Mouse (Mus musculus): Measurements from ENCODE around the gene Col26a1. TPM values are rescaled to one million over a fixed set of nuclear protein-coding genes. Genes with fewer than 3 reads are reported as not detected.

Col26a1 gene
- polyA plus RNA-seq, 1 experiment from 2014 or later: 13.4 TPM

GRCm38 (mm10) chr5:136802732-136803131 is 80.3 kb downstream of the Col26a1 start:
- 0 out of 2 replicates have a peak overlapping the region, but pooled peaks have one; percentile 6 for H3K4me3 ChIP-seq (replicated peaks; ENCODE audit: low read length)
- ATAC-seq (ENCODE audit: insufficient read depth, low FRiP score): no peak
- no peaks in the 10 kb centered on the region for H3K36me3 ChIP-seq (ENCODE audit: control insufficient read depth, insufficient read depth, low read length)
- 6% methylated on average over 17 of the region's 17 CpGs for WGBS
- H3K4me2 ChIP-seq (ENCODE audit: low read depth, low read length): peak overlapping the region; percentile 46
- H3K9me3 ChIP-seq (replicated peaks; ENCODE audit: control insufficient read depth, low read length): no peaks in the 10 kb centered on the region
- peak overlapping the region; percentile 43 for H3K9ac ChIP-seq (ENCODE audit: low read length)
- no peaks in the 10 kb centered on the region for H3K27me3 ChIP-seq (ENCODE audit: control insufficient read depth, insufficient read depth, low read length)
- 0 out of 2 replicates have a peak overlapping the region, but pooled peaks have one; percentile 31 for H3K27ac ChIP-seq (ENCODE audit: low read length)
- H3K4me1 ChIP-seq (ENCODE audit: control insufficient read depth, insufficient read depth, low read length): peaks cover 29% of the 10 kb centered on the region

- Histone ChIP-seq H3K4me1 (ENCODE audit: control insufficient read depth, insufficient read depth, low read length) (no peaks in the 10 kb centered on the region), H3K27ac (ENCODE audit: low read length) (no peak overlapping the region), H3K4me2 (ENCODE audit: low read depth, low read length) (no peak overlapping the region), H3K36me3 (ENCODE audit: control insufficient read depth, insufficient read depth, low read length) (no peaks in the 10 kb centered on the region), H3K9me3 (replicated peaks; ENCODE audit: control insufficient read depth, low read length) (no peaks in the 10 kb centered on the region), H3K27me3 (ENCODE audit: control insufficient read depth, insufficient read depth, low read length) (no peaks in the 10 kb centered on the region), H3K4me3 (replicated peaks; ENCODE audit: low read length) (no peak overlapping the region), H3K9ac (ENCODE audit: low read length) (no peak overlapping the region)
- WGBS: 16% methylated on average over 2 of the region's 2 CpGs
- no peak for ATAC-seq (ENCODE audit: insufficient read depth, low FRiP score)
Observed at GRCm38 (mm10) chr5:136796917-136797316, 86.1 kb downstream of the Col26a1 start.

DNA sequence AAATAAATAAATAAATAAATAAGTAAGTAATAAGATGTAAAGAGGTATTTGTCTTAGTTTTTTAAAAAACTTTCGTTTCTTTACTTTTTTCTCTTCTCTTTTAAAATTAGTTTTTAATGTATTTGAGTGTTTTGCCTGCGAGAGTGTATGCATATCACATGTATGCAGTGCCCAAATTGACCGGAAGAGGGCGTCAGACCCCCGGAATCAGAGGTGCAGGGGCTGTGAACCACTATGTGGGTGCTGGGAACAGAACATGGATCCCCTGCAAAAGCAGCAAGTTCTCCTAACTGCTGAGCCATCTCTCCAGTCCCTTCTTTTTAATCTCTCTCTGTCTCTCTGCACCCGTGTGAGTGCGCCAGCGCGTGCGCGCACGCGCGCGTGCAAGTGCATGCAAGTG is 89.2 kb downstream of the Col26a1 start:
- Histone ChIP-seq H3K9me3 (replicated peaks; ENCODE audit: control insufficient read depth, low read length) (no peaks in the 10 kb centered on the region), H3K27me3 (ENCODE audit: control insufficient read depth, insufficient read depth, low read length) (no peaks in the 10 kb centered on the region), H3K4me3 (replicated peaks; ENCODE audit: low read length) (no peak overlapping the region), H3K4me1 (ENCODE audit: control insufficient read depth, insufficient read depth, low read length) (no peaks in the 10 kb centered on the region), H3K27ac (ENCODE audit: low read length) (no peak overlapping the region), H3K9ac (ENCODE audit: low read length) (no peak overlapping the region), H3K36me3 (ENCODE audit: control insufficient read depth, insufficient read depth, low read length) (no peaks in the 10 kb centered on the region), H3K4me2 (ENCODE audit: low read depth, low read length) (no peak overlapping the region)
- ATAC-seq (ENCODE audit: insufficient read depth, low FRiP score): no peak
- WGBS: 87% methylated on average over 15 of the region's 15 CpGs

DNA sequence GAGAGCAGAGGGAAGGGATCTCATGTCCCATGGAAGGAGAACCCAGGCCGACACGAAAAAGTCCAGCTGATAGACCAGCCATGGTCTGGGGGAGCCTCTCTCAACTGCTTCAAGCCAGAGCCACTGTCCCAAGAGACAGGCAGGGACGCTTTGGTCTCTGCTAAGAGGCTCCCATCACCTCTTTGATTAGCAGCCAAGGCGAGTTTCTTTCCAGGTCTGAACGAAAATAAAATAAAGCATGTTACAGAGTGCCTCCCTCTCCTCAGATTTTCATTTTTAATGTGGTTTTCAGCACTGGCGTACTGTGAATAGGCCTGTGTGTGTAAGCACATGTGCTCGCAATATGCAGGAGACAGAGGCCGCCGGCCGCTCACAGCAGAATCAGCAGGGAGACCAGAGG is 90.5 kb downstream of the Col26a1 start:
- WGBS: 77% methylated on average over 10 of the region's 10 CpGs

DNA sequence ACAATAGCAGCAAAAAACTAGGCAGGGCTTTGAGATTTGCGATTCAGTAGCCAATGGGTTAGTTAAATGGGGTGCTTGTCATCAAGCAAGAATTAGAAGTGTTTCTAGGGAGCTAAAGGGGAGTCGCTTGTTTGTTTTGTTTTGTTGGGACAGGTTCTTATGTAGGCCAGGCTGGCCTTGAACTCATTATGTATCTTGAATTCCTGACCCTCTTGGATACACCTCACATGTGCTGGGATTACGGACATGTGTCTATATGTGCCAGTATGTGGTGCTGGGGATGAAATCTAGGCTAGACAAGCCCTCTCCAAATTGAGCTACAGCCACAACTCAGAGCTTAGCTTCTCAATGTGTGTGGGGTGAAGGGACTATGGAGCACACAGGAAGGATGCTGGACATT is 91.8 kb downstream of the Col26a1 start:
- Histone ChIP-seq H3K9ac (ENCODE audit: low read length) (no peak overlapping the region), H3K4me3 (replicated peaks; ENCODE audit: low read length) (no peak overlapping the region), H3K27me3 (ENCODE audit: control insufficient read depth, insufficient read depth, low read length) (no peaks in the 10 kb centered on the region), H3K4me2 (ENCODE audit: low read depth, low read length) (no peak overlapping the region), H3K36me3 (ENCODE audit: control insufficient read depth, insufficient read depth, low read length) (no peaks in the 10 kb centered on the region), H3K27ac (ENCODE audit: low read length) (no peak overlapping the region), H3K9me3 (replicated peaks; ENCODE audit: control insufficient read depth, low read length) (no peaks in the 10 kb centered on the region), H3K4me1 (ENCODE audit: control insufficient read depth, insufficient read depth, low read length) (no peaks in the 10 kb centered on the region)
- WGBS: 64% methylated on average over 3 of the region's 3 CpGs
- ATAC-seq (ENCODE audit: insufficient read depth, low FRiP score): 0 out of 2 replicates have a peak, but pooled peaks have one; percentile 22

More for the DNA sequence above, 90.5 kb downstream of the Col26a1 start:
- H3K36me3 ChIP-seq (ENCODE audit: control insufficient read depth, insufficient read depth, low read length): no peaks in the 10 kb centered on the region
- H3K27ac ChIP-seq (ENCODE audit: low read length): no peak overlapping the region
- H3K4me1 ChIP-seq (ENCODE audit: control insufficient read depth, insufficient read depth, low read length): no peaks in the 10 kb centered on the region
- H3K9ac ChIP-seq (ENCODE audit: low read length): no peak overlapping the region
- H3K4me2 ChIP-seq (ENCODE audit: low read depth, low read length): no peak overlapping the region
- H3K9me3 ChIP-seq (replicated peaks; ENCODE audit: control insufficient read depth, low read length): no peaks in the 10 kb centered on the region
- no peak for ATAC-seq (ENCODE audit: insufficient read depth, low FRiP score)
- H3K4me3 ChIP-seq (replicated peaks; ENCODE audit: low read length): no peak overlapping the region
- no peaks in the 10 kb centered on the region for H3K27me3 ChIP-seq (ENCODE audit: control insufficient read depth, insufficient read depth, low read length)

DNA sequence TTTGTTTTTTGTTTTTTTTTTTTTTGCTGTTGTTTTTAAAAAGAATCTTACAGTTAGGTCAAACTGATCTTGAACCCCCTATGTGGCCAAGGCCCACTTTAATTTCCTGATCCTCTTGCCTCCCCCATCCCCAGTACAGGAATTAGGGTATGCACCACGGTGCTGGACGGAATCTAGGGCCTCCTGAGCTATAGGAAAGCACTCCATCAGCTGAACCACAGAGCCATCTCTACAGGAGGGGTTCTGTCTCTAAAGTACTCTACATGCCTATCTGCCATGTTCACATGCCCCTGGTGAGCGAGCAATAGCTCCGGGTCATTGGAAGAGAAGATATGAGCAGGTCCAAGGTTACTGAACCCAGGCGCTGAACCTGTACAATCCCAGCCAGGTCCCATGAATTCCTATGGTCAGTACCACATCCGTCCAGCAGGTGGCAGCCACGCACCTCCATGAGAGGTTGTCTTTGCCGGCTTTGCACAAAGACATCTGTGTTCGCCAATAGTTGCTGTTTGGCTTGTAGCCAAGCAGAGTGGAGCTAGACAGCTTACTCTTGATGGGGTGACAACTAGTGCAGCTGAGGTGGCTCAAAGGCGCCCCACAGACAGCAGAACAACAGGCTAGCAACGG is 92.3 kb downstream of the Col26a1 start:
- 11% methylated on average over 11 of the region's 11 CpGs for WGBS
- no peak overlapping the region for H3K4me3 ChIP-seq (replicated peaks; ENCODE audit: low read length)
- no peaks in the 10 kb centered on the region for H3K27me3 ChIP-seq (ENCODE audit: control insufficient read depth, insufficient read depth, low read length)
- H3K9me3 ChIP-seq (replicated peaks; ENCODE audit: control insufficient read depth, low read length): no peaks in the 10 kb centered on the region
- H3K9ac ChIP-seq (ENCODE audit: low read length): no peak overlapping the region
- no peaks in the 10 kb centered on the region for H3K36me3 ChIP-seq (ENCODE audit: control insufficient read depth, insufficient read depth, low read length)
- peak; percentile 87 for ATAC-seq (ENCODE audit: insufficient read depth, low FRiP score)
- no peaks in the 10 kb centered on the region for H3K4me1 ChIP-seq (ENCODE audit: control insufficient read depth, insufficient read depth, low read length)
- no peak overlapping the region for H3K27ac ChIP-seq (ENCODE audit: low read length)
- H3K4me2 ChIP-seq (ENCODE audit: low read depth, low read length): no peak overlapping the region

DNA sequence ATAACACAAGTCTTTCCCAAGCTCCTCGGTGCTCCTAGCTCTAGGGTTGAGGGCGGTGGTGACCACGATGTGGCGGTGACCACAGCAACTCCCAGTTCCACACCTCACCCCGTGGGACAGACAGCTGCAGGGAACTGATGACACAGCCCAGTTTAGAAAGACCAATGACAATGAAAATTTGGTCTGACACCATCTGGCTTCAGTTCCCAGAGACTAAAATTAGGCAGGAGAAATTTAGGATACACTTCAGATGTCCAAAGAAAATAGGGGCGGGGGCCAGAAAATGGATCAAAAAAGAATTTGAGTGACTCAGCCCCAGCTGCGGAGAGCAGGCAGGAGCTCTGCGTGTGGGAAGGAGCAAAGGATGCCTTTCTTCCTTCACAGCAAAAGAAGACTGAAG is 98.5 kb downstream of the Col26a1 start:
- H3K4me1 ChIP-seq (ENCODE audit: control insufficient read depth, insufficient read depth, low read length): no peaks in the 10 kb centered on the region
- no peak overlapping the region for H3K27ac ChIP-seq (ENCODE audit: low read length)
- H3K9ac ChIP-seq (ENCODE audit: low read length): no peak overlapping the region
- H3K4me3 ChIP-seq (replicated peaks; ENCODE audit: low read length): no peak overlapping the region
- no peaks in the 10 kb centered on the region for H3K9me3 ChIP-seq (replicated peaks; ENCODE audit: control insufficient read depth, low read length)
- H3K36me3 ChIP-seq (ENCODE audit: control insufficient read depth, insufficient read depth, low read length): no peaks in the 10 kb centered on the region
- ATAC-seq (ENCODE audit: insufficient read depth, low FRiP score): no peak
- whole genome bisulfite sequencing: 59% methylated on average over 8 of the region's 8 CpGs
- no peak overlapping the region for H3K4me2 ChIP-seq (ENCODE audit: low read depth, low read length)
- no peaks in the 10 kb centered on the region for H3K27me3 ChIP-seq (ENCODE audit: control insufficient read depth, insufficient read depth, low read length)

DNA sequence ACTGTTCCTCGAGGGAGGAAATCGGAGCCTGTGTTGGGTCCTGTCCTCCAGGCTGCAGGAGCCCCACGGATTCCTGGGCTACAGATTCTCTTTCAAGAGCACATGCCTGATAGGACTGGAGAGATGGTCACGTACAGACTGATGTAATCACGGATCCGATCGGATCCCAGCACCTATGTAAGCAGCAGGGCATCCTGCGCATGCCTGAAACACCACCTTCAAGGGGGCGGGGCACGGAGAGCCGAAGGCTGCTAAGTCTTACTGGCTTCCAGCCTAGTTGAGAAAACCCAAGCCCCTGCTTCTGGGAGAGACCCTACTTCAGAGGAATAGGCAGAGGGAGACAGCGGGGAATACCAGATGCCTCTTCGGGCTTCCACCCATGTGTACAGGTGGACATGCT is 100.4 kb downstream of the Col26a1 start:
- no peak for ATAC-seq (ENCODE audit: insufficient read depth, low FRiP score)
- Histone ChIP-seq H3K9me3 (replicated peaks; ENCODE audit: control insufficient read depth, low read length) (no peaks in the 10 kb centered on the region), H3K27ac (ENCODE audit: low read length) (no peak overlapping the region), H3K4me1 (ENCODE audit: control insufficient read depth, insufficient read depth, low read length) (no peaks in the 10 kb centered on the region), H3K4me3 (replicated peaks; ENCODE audit: low read length) (no peak overlapping the region), H3K9ac (ENCODE audit: low read length) (no peak overlapping the region), H3K4me2 (ENCODE audit: low read depth, low read length) (peak overlapping the region; percentile 25; the same call in 1 of the 2 replicates), H3K27me3 (ENCODE audit: control insufficient read depth, insufficient read depth, low read length) (no peaks in the 10 kb centered on the region), H3K36me3 (ENCODE audit: control insufficient read depth, insufficient read depth, low read length) (no peaks in the 10 kb centered on the region)
- 59% methylated on average over 13 of the region's 13 CpGs for WGBS

GRCm38 (mm10) chr5:136780465-136780864 is 102.5 kb downstream of the Col26a1 start:
- Histone ChIP-seq H3K27me3 (ENCODE audit: control insufficient read depth, insufficient read depth, low read length) (no peaks in the 10 kb centered on the region), H3K9ac (ENCODE audit: low read length) (no peak overlapping the region), H3K4me1 (ENCODE audit: control insufficient read depth, insufficient read depth, low read length) (no peaks in the 10 kb centered on the region), H3K27ac (ENCODE audit: low read length) (no peak overlapping the region), H3K4me2 (ENCODE audit: low read depth, low read length) (no peak overlapping the region), H3K9me3 (replicated peaks; ENCODE audit: control insufficient read depth, low read length) (no peaks in the 10 kb centered on the region), H3K4me3 (replicated peaks; ENCODE audit: low read length) (no peak overlapping the region), H3K36me3 (ENCODE audit: control insufficient read depth, insufficient read depth, low read length) (no peaks in the 10 kb centered on the region)
- 46% methylated on average over 10 of the region's 10 CpGs for WGBS
- ATAC-seq (ENCODE audit: insufficient read depth, low FRiP score): no peak

Measured in stomach, embryonic 16.5 days (tissue).